Mouse (Mus musculus): ENCODE results near the gene Abcf2. TPM values are rescaled to one million over a fixed set of nuclear protein-coding genes. Genes with fewer than 3 reads are reported as not detected.

Abcf2 gene
- polyA plus RNA-seq, 1 experiment from 2014 or later: 79.5 TPM

DNA sequence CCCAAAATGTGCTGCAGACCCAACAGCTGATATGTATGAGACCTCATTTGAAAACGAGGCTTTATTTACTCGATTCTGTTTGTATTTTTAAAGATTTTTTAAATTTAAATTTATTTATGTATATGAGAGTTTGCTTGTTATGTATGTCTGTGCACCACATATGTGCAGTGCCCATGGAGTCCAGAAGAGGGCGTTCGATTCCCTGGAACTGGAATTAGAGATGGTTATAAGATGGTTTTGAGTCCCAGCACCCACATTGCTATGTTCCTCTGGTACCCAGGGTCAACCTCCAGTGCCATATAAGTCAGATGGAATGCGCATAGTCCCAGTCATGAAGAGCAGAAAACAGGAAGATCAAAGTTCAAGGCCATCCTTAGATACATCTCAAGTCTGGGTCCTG, 43.0 kb downstream of the Abcf2 start:
- H3K9ac ChIP-seq (replicated peaks; ENCODE audit: low read depth, low read length): no peak overlapping the region
- no peaks in the 10 kb centered on the region for H3K9me3 ChIP-seq (ENCODE audit: control insufficient read depth, low read depth, low read length)
- no peaks in the 10 kb centered on the region for H3K4me1 ChIP-seq (ENCODE audit: control insufficient read depth, insufficient read depth, low read length)
- no peak overlapping the region for H3K4me2 ChIP-seq (replicated peaks; ENCODE audit: low read depth, low read length)
- H3K27ac ChIP-seq (ENCODE audit: low read length): no peak overlapping the region
- 44% methylated on average over 5 of the region's 5 CpGs for WGBS
- no peak overlapping the region for H3K4me3 ChIP-seq (ENCODE audit: low read depth, low read length)
- H3K27me3 ChIP-seq (ENCODE audit: control insufficient read depth, insufficient read depth, low read length): peaks cover 6% of the 10 kb centered on the region
- ATAC-seq (ENCODE audit: insufficient number of reproducible peaks, insufficient read depth, low FRiP score, low read depth): no peak
- H3K36me3 ChIP-seq (ENCODE audit: control insufficient read depth, insufficient read depth, low read length): no peaks in the 10 kb centered on the region

DNA sequence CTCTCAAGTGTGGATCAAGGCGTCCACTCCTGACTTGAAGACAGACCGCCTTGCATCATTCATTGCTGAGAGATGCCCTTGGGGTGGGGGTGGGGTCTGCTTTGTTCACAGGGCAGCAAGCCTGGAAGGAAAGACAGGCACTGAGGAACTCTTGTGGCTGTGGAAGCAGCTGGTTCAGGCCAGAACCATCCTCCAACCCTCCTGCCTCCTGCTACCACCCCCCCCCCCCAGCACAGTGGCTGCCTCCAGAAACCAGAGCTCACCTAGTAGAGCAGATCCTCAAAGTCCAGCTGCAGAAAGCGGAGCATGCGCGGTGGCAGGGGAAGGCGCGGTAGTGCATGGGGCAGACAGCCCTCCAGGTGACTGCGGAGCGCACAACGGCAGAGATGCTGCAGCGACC, 43.9 kb downstream of the Abcf2 start:
- no peaks in the 10 kb centered on the region for H3K36me3 ChIP-seq (ENCODE audit: control insufficient read depth, insufficient read depth, low read length)
- peaks cover 15% of the 10 kb centered on the region for H3K27me3 ChIP-seq (ENCODE audit: control insufficient read depth, insufficient read depth, low read length)
- no peak overlapping the region for H3K9ac ChIP-seq (replicated peaks; ENCODE audit: low read depth, low read length)
- no peak overlapping the region for H3K27ac ChIP-seq (ENCODE audit: low read length)
- H3K9me3 ChIP-seq (ENCODE audit: control insufficient read depth, low read depth, low read length): no peaks in the 10 kb centered on the region
- no peak overlapping the region for H3K4me2 ChIP-seq (replicated peaks; ENCODE audit: low read depth, low read length)
- no peaks in the 10 kb centered on the region for H3K4me1 ChIP-seq (ENCODE audit: control insufficient read depth, insufficient read depth, low read length)
- 57% methylated on average over 11 of the region's 11 CpGs for WGBS
- H3K4me3 ChIP-seq (ENCODE audit: low read depth, low read length): no peak overlapping the region
- ATAC-seq (ENCODE audit: insufficient number of reproducible peaks, insufficient read depth, low FRiP score, low read depth): no peak

DNA sequence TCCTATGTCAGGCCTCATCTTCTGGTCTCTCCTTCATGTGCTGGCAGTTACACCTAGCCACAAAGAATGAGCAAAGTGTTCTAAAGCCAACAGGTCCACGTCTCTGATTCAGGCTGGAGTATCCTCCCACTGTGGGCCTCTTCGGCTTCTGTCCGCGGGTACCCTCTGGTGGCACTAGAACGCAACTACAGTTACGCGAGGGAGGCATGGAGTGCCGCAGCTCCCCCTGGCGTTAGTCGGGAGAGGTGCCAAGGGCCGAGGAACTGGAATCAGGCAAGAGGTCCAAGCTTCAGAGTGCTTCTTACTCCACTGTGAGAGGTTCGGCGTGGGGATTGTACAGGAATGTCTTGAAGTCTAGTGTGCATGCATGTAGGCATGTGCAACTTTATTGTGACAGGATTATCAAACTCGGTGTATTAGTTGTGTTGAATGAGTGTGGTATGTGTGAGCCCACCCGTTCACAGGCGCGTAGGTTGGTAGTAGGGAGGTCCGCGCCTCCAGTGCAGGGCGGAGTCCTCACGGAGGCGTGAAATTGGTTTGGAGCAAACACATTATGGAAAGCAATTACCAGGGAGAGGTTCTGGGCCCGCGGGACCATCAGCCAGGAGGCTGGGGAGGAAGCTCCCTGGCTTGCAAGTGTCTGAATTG, 47.1 kb downstream of the Abcf2 start:
- H3K27ac ChIP-seq (ENCODE audit: low read length): no peak overlapping the region
- H3K9me3 ChIP-seq (ENCODE audit: control insufficient read depth, low read depth, low read length): no peaks in the 10 kb centered on the region
- H3K36me3 ChIP-seq (ENCODE audit: control insufficient read depth, insufficient read depth, low read length): no peaks in the 10 kb centered on the region
- peak; percentile 70; the same call in 1 of the 2 replicates for ATAC-seq (ENCODE audit: insufficient number of reproducible peaks, insufficient read depth, low FRiP score, low read depth)
- H3K4me1 ChIP-seq (ENCODE audit: control insufficient read depth, insufficient read depth, low read length): peaks cover 7% of the 10 kb centered on the region; the same call in 1 of the 2 replicates
- H3K4me2 ChIP-seq (replicated peaks; ENCODE audit: low read depth, low read length): no peak overlapping the region
- H3K9ac ChIP-seq (replicated peaks; ENCODE audit: low read depth, low read length): no peak overlapping the region
- peaks cover 40% of the 10 kb centered on the region for H3K27me3 ChIP-seq (ENCODE audit: control insufficient read depth, insufficient read depth, low read length)
- 19% methylated on average over 24 of the region's 24 CpGs for WGBS
- no peak overlapping the region for H3K4me3 ChIP-seq (ENCODE audit: low read depth, low read length)

DNA sequence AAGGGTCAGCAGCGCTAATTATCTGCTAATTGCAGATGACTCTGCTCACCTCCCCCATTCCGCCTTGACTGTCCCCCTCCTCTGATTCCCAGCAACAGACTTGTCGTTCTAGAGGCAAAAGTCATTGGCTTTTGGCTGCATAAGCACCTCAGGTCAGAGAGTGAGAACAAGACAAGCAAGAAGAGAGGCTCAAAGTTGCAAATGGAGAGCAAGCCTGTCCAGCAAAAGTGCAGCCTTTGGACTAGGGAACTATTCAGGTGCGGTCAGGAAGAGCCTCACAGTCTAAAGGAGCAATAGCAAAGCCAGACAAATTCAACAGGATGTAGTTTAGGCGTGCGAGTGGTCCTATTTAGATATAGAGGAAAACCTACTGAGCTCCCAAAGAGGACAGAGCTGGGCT, 49.5 kb downstream of the Abcf2 start:
- H3K9me3 ChIP-seq (ENCODE audit: control insufficient read depth, low read depth, low read length): no peaks in the 10 kb centered on the region
- peaks cover 7% of the 10 kb centered on the region; the same call in 1 of the 2 replicates for H3K4me1 ChIP-seq (ENCODE audit: control insufficient read depth, insufficient read depth, low read length)
- no peak overlapping the region for H3K9ac ChIP-seq (replicated peaks; ENCODE audit: low read depth, low read length)
- WGBS: 7% methylated on average over 6 of the region's 6 CpGs
- H3K27ac ChIP-seq (ENCODE audit: low read length): no peak overlapping the region
- no peak overlapping the region for H3K4me3 ChIP-seq (ENCODE audit: low read depth, low read length)
- peaks cover 62% of the 10 kb centered on the region for H3K27me3 ChIP-seq (ENCODE audit: control insufficient read depth, insufficient read depth, low read length)
- H3K4me2 ChIP-seq (replicated peaks; ENCODE audit: low read depth, low read length): no peak overlapping the region
- H3K36me3 ChIP-seq (ENCODE audit: control insufficient read depth, insufficient read depth, low read length): no peaks in the 10 kb centered on the region
- no peak for ATAC-seq (ENCODE audit: insufficient number of reproducible peaks, insufficient read depth, low FRiP score, low read depth)

DNA sequence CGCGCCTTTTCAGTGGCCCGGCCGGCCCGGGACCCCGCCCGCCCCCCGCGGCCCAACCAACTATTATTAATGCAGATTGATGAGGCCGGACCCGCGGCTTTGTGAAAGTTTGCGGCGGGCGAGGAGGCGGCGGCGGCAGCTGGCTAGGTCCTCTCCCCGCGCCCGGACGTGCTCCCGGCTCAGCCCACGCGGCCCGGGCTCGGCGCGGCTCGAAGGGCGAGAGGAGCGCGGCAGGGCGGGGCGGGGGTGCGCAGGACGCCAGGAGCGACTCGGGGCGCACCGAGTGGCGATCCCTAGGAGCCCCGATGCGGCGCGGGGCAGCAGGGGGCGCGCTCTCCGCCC, 50.4 kb downstream of the Abcf2 start, which contains the start of gene Gbx1:
Gene Gbx1, minus strand, starts transcription at position 314 of the 342 bp plus-strand sequence.
- H3K4me1 ChIP-seq (ENCODE audit: control insufficient read depth, insufficient read depth, low read length): peaks cover 7% of the 10 kb centered on the region; the same call in 1 of the 2 replicates
- H3K27me3 ChIP-seq (ENCODE audit: control insufficient read depth, insufficient read depth, low read length): peaks cover 69% of the 10 kb centered on the region
- ATAC-seq (ENCODE audit: insufficient number of reproducible peaks, insufficient read depth, low FRiP score, low read depth): no peak
- WGBS: 1% methylated on average over 28 of the region's 49 CpGs
- peak within 1 kb of the TSS; percentile 83 for H3K4me2 ChIP-seq (replicated peaks; ENCODE audit: low read depth, low read length)
- H3K4me3 ChIP-seq (ENCODE audit: low read depth, low read length): peak within 1 kb of the TSS; percentile 35
- H3K36me3 ChIP-seq (ENCODE audit: control insufficient read depth, insufficient read depth, low read length): no peaks in the 10 kb centered on the region
- no peak within 1 kb of the TSS for H3K27ac ChIP-seq (ENCODE audit: low read length)
- no peak within 1 kb of the TSS; the same call in 1 of the 2 replicates for H3K9ac ChIP-seq (replicated peaks; ENCODE audit: low read depth, low read length)
- no peaks in the 10 kb centered on the region for H3K9me3 ChIP-seq (ENCODE audit: control insufficient read depth, low read depth, low read length)

DNA sequence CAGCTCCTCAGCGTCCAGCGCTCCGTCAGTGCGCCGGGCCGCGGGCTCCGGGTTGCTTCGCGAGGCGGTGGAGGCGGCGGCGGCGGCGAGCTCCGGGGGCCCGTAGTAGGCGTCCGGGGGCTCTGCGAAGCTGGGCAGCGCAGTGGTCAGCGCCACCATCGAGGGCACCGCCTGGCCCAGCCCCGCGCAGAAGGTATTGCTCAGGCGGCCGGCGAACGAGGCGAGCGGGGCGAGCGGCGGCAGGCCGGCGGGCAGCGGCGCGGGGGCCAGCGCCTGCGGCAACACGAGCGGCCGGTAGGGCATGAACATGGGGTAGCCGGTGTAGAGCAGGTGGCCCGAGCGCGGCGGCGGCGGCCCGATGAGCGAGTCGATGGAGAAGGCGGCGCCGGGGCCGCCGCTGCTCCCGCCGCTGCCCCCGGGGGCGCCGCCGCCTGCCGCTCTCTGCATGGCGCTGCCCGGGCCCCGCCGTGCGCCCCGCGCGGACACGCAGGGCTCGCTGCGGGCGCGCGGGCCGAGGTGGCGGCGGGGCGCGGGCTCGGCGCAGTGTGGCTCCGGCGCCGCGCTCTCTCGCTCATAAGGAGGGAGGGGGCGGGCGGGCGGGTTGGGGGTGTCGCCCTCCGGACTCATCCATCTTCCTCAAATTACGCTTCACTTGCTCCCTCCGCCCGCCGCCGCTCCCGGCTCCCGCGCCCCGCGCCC, 50.9 kb downstream of the Abcf2 start:
- no peak for ATAC-seq (ENCODE audit: insufficient number of reproducible peaks, insufficient read depth, low FRiP score, low read depth)
- Histone ChIP-seq H3K9me3 (ENCODE audit: control insufficient read depth, low read depth, low read length) (no peaks in the 10 kb centered on the region), H3K4me3 (ENCODE audit: low read depth, low read length) (peak overlapping the region; percentile 35), H3K4me2 (replicated peaks; ENCODE audit: low read depth, low read length) (peak overlapping the region; percentile 83), H3K9ac (replicated peaks; ENCODE audit: low read depth, low read length) (no peak overlapping the region; the same call in 1 of the 2 replicates), H3K36me3 (ENCODE audit: control insufficient read depth, insufficient read depth, low read length) (no peaks in the 10 kb centered on the region), H3K4me1 (ENCODE audit: control insufficient read depth, insufficient read depth, low read length) (peaks cover 7% of the 10 kb centered on the region; the same call in 1 of the 2 replicates), H3K27me3 (ENCODE audit: control insufficient read depth, insufficient read depth, low read length) (peaks cover 70% of the 10 kb centered on the region), H3K27ac (ENCODE audit: low read length) (no peak overlapping the region)
- WGBS: under 1% methylated on average over 73 of the region's 109 CpGs

DNA sequence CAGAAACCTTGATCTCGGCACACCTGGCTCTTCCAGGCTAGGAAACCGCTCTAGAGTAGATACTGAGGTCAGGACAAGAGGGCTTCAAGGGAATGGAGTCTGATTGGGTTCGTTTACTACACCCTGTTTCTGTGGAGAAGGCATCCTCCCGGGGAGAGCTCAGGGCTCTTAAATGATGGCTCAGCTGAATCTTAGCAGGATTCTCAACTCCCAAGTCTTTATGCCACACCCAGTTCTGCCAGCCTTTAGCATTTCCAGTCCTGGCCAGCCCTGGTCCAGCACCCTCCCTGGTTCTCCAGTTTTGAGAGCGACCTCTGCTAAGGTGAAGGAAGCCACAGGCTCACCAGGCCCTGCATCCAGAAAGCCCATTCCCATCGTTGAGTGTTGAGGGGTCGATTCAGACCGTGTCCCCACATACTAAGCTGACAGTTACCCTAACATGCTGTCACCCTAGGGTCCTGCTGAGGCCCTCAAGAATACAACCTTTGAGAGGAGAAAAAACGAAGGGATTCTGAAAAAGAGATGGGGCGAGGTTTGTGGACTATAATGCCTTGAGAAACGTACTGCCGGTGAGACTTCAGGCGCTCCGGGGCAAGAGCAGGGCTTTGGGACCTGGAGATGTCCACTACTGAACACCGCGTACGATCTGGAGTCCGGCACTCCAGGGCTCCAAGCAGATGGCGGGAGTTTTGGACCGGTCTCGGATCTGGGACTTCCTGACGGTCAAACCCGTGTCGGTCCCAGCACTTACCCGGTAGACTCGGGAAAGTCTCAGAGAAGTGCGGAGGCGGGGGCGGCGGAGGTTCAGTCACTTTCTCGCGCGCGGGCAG, 51.7 kb downstream of the Abcf2 start:
- Histone ChIP-seq H3K9me3 (ENCODE audit: control insufficient read depth, low read depth, low read length) (no peaks in the 10 kb centered on the region), H3K9ac (replicated peaks; ENCODE audit: low read depth, low read length) (no peak overlapping the region), H3K36me3 (ENCODE audit: control insufficient read depth, insufficient read depth, low read length) (no peaks in the 10 kb centered on the region), H3K4me1 (ENCODE audit: control insufficient read depth, insufficient read depth, low read length) (peaks cover 7% of the 10 kb centered on the region; the same call in 1 of the 2 replicates), H3K27me3 (ENCODE audit: control insufficient read depth, insufficient read depth, low read length) (peaks cover 70% of the 10 kb centered on the region), H3K4me2 (replicated peaks; ENCODE audit: low read depth, low read length) (peak overlapping the region; percentile 83), H3K4me3 (ENCODE audit: low read depth, low read length) (peak overlapping the region; percentile 35; the same call in 1 of the 2 replicates), H3K27ac (ENCODE audit: low read length) (no peak overlapping the region)
- no peak for ATAC-seq (ENCODE audit: insufficient number of reproducible peaks, insufficient read depth, low FRiP score, low read depth)
- WGBS: 4% methylated on average over 34 of the region's 34 CpGs

DNA sequence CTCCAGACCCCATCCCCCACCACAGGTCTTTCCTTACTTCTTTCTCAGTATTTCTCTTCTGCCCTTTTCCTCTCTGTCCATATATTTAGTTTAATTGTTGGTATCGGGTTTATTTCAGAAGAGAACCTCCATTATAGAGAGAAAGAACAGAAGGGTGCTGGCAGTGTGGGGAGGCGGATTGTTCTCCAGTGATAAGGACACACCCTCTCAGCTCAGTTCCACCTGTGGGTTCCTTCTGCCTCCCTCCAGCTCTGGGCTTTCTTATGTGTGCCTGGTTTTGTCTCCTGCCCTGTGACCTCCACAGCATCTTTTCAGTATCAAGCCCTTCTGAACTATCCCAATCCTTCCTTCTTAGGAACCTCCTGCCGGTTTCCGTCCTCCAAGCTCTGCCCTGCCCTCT, 52.7 kb downstream of the Abcf2 start:
- no peak overlapping the region for H3K4me2 ChIP-seq (replicated peaks; ENCODE audit: low read depth, low read length)
- H3K4me3 ChIP-seq (ENCODE audit: low read depth, low read length): no peak overlapping the region
- H3K9ac ChIP-seq (replicated peaks; ENCODE audit: low read depth, low read length): no peak overlapping the region
- no peak for ATAC-seq (ENCODE audit: insufficient number of reproducible peaks, insufficient read depth, low FRiP score, low read depth)
- peaks cover 66% of the 10 kb centered on the region for H3K27me3 ChIP-seq (ENCODE audit: control insufficient read depth, insufficient read depth, low read length)
- H3K36me3 ChIP-seq (ENCODE audit: control insufficient read depth, insufficient read depth, low read length): no peaks in the 10 kb centered on the region
- no peaks in the 10 kb centered on the region for H3K9me3 ChIP-seq (ENCODE audit: control insufficient read depth, low read depth, low read length)
- 22% methylated on average over 4 of the region's 4 CpGs for WGBS
- H3K4me1 ChIP-seq (ENCODE audit: control insufficient read depth, insufficient read depth, low read length): peaks cover 7% of the 10 kb centered on the region; the same call in 1 of the 2 replicates
- H3K27ac ChIP-seq (ENCODE audit: low read length): no peak overlapping the region

Data from stomach, embryonic 14.5 days (tissue).